Mouse (Mus musculus) heart, postnatal 25 days (tissue): ENCODE measurements around the gene Nudt22. TPM values are rescaled to one million over a fixed set of nuclear protein-coding genes. Genes with fewer than 3 reads are reported as not detected.
"Not testable (repeated sequence)": the region's sequence is repeated elsewhere in the genome, so short reads cannot be mapped to it uniquely, and the experiment has no call there.

ENCODE experiments used
- DNase-seq: peaks from one replicate; pipeline ENCODE4 v3.0.0; 2022; ENCODE audit warnings: low spot score
- intact Hi-C: fragments of 180-260 bp; cut with DNase I; formaldehyde crosslinking; loops from one replicate; pipeline ENCODE4 v1.15.1; 2025
- total RNA-seq, 2 experiments: library from RNA; stranded (reverse); gene quantifications; 2 replicates each; pipeline ENCODE4 v1.2.3; 2021

The Nudt22 gene
- total RNA-seq, 2 experiments from 2014 or later, result 26.9 to 27.9 TPM

- intact Hi-C loops, result loop anchor here (5.0 kb wide), 1 partner anchor 39 kb away; the partner anchor contains the start of gene Stip1
- DNase-seq, result no peak
These were observed 1.9 kb upstream of the Nudt22 start for GRCm38 (mm10) chr19:6997721-6998290.

GRCm38 (mm10) chr19:6995255-6995991 is 494 bp downstream of the Nudt22 start:
- no peak for DNase-seq
- intact Hi-C loops, result loop anchor here (5.0 kb wide), 1 partner anchor 42 kb away; the partner anchor contains the start of gene Stip1

- no peak for DNase-seq
- intact Hi-C loops, result no loop called here
These were observed 1.4 kb downstream of the Nudt22 start for GRCm38 (mm10) chr19:6994489-6994888.

GRCm38 (mm10) chr19:6994002-6994401 is 1.9 kb downstream of the Nudt22 start:
- intact Hi-C loops, result no loop called here
- DNase-seq, result no peak

- DNase-seq, result no peak
- intact Hi-C loops, result no loop called here
These were observed 2.7 kb downstream of the Nudt22 start for GRCm38 (mm10) chr19:6993011-6993770.

GRCm38 (mm10) chr19:6992011-6992858 is 3.7 kb downstream of the Nudt22 start, which contains the start of gene Dnajc4:
Dnajc4 (minus strand) TSS chr19:6992572.
- intact Hi-C loops, result no loop called here

GRCm38 (mm10) chr19:6991166-6991565 is 4.8 kb downstream of the Nudt22 start:
- intact Hi-C loops, result not testable (repeated sequence)

More at GRCm38 (mm10) chr19:6992011-6992858, 3.7 kb downstream of the Nudt22 start, which contains the start of gene Dnajc4:
- DNase-seq, result peak; percentile 94

GRCm38 (mm10) chr19:6990712-6991111 is 5.2 kb downstream of the Nudt22 start:
- intact Hi-C loops, result no loop called here
- no peak for DNase-seq

More at GRCm38 (mm10) chr19:6991166-6991565, 4.8 kb downstream of the Nudt22 start:
- not testable (repeated sequence) for DNase-seq

GRCm38 (mm10) chr19:6989251-6989650 is 6.7 kb downstream of the Nudt22 start:
- no peak for DNase-seq
- intact Hi-C loops, result no loop called here

- no peak for DNase-seq
- intact Hi-C loops, result no loop called here
These were observed 8.0 kb downstream of the Nudt22 start for GRCm38 (mm10) chr19:6987904-6988285.

GRCm38 (mm10) chr19:6987061-6987903 is 8.6 kb downstream of the Nudt22 start, which contains the start of gene Vegfb:
Vegfb (minus strand) TSS chr19:6987651.
- peak; percentile 58 for DNase-seq
- intact Hi-C loops, result no loop called here

- intact Hi-C loops, result no loop called here
- no peak for DNase-seq
These were observed 9.8 kb downstream of the Nudt22 start for GRCm38 (mm10) chr19:6985951-6986708.

- DNase-seq, result no peak
- intact Hi-C loops, result no loop called here
These were observed 10.6 kb downstream of the Nudt22 start for GRCm38 (mm10) chr19:6985300-6985699.

GRCm38 (mm10) chr19:6983621-6984020 is 12.3 kb downstream of the Nudt22 start:
- intact Hi-C loops, result no loop called here
- DNase-seq, result no peak

- intact Hi-C loops, result no loop called here
- no peak for DNase-seq
These were observed 14.5 kb downstream of the Nudt22 start for GRCm38 (mm10) chr19:6981465-6981864.

GRCm38 (mm10) chr19:6980381-6981093 is 15.4 kb downstream of the Nudt22 start, which contains the start of gene Fkbp2:
Fkbp2 (minus strand) TSS chr19:6980501.
- DNase-seq, result peak; percentile 99
- intact Hi-C loops, result no loop called here
